Mouse (Mus musculus) cerebellum, adult 9-11 months (tissue): ENCODE data around the gene Tomm40.

Experiments used
- DNase-seq: peaks from one replicate; pipeline ENCODE4 v3.0.0; 2022

Gene Tomm40

DNA sequence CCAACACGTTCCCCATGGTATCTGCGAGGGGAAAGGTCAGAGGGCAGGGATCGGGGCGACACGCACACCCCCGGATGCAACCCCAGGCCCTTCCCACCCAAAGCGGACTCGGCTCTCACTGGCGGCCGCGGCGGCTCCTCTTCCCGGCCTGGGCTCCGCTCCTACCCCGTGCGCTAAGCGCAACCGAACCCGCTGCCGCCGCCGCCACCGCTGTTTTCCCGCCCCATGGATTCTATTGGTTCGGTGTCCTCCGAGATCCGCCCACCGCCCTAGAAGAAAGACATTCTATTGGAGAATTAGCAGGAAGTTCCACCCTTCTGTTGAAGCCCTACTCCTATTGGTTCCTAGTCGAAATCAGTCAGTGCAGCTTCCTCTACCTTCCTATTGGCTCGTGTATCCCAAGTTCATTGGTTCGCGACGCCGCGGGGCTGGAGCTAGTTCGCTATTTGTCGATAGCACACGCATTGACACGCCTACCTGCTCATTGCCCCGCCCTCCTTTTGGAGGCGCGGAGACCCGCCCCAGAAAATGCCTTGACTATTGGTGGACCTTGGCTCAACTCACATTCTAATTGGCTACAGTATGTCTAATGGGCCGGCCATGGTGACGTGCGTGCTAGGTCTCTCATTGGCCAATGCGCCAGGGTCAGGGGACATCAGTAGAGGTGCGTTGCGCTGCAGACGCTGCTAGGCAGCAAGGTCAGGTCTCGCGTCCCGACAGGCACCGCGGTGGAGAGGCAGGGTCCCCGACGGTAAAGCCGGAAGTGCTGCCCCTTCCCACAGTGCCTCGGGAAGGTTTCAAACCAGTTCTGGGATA, at the start of gene Tomm40:
Tomm40 (minus strand) TSS at position 200 of the 816 bp plus-strand sequence.
- peak; percentile 100 for DNase-seq

DNA sequence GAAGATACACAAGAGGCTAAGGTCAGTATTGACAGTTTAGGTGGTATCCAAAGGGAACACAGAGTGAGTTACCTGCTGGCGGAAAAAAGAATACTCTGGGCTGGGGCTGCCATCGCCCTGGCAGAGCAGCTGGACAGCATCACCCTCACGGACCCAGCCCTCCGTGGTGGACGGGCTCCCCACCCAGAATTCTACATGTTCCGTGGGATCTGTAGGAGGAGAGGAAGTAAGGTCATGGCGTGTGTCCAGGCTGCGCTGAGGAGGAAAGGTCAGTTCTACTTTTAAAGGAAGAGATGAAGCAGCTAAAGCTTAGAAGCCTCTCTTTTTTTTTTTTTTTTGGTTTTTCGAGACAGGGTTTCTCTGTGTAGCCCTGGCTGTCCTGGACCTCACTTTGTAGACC, 49.3 kb upstream of the Tomm40 start:
- no peak for DNase-seq

DNA sequence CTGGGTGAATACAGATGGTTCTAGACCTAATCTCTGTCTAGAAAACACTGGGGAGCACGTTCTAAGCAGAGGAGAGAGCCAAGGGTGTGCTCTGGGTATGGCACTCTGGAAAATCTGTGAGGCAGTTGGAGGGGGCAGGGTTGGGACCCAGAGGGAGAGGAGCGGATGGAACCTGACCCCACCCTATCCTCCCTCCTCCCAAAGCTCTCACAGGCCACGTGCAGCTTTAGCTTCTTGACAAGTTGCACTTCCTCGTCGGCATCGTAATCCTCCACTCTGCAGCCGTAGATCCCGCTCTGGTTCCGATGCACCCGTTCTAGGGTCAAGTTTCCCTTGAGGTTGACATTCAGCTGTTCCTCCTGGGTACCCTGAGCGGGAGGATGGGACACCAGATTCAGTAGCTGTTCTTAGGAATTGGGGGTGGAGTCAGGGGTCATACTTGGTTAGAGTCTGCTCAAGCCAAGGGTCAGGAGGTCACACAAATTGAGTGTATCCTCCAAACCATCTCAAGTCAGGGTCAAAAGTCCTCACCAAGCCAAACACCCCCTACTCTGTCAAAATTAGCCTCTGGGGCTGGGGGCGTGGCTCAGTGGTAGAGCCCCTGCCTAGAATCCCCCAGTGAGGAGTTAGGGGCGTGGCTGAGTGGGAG, 48.7 kb upstream of the Tomm40 start:
- no peak for DNase-seq

GRCm38 (mm10) chr7:19762283-19762682, 47.0 kb upstream of the Tomm40 start:
- no peak for DNase-seq

GRCm38 (mm10) chr7:19760021-19760420, 44.8 kb upstream of the Tomm40 start:
- no peak for DNase-seq

GRCm38 (mm10) chr7:19758623-19759022, 43.4 kb upstream of the Tomm40 start:
- no peak for DNase-seq

GRCm38 (mm10) chr7:19755851-19756786, 40.9 kb upstream of the Tomm40 start:
- DNase-seq: no peak

DNA sequence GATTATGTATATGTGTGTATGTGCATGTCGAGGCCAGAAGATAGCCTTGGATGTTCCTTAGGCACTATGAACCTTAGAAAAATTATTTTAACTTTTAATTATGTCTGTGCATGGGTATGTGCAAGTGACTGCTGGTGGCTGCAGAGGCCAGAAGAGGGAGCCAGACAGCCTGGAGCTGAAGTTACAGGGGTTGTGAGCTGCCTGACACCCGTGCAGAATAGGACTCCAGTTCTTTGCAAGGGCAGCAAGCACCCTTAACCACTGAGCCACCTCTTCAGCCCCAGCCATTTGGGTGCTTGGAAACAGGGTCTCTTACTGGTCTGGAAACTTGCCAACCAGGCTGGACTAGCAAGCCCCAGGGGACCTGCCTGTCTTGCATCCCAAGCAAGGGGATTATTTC, 39.8 kb upstream of the Tomm40 start:
- no peak for DNase-seq

DNA sequence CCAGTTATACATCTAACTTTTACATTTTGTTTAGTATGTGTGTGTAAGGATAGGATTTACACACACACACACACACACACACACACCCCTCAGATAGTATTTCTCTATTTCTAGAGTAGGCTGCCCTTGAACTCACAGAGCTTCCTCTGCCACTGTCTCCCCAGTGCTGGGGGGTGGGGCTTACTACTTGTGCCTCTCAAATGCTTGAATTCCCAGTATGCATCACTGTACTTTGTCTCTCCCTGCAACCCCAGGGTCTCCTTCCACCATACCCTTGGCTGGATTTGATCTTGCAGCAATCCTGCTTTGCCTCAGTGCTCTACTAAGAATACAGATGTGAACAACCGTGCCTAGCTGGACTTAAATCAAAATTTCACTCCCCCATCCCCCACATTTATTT, 38.8 kb upstream of the Tomm40 start:
- DNase-seq: no peak

DNA sequence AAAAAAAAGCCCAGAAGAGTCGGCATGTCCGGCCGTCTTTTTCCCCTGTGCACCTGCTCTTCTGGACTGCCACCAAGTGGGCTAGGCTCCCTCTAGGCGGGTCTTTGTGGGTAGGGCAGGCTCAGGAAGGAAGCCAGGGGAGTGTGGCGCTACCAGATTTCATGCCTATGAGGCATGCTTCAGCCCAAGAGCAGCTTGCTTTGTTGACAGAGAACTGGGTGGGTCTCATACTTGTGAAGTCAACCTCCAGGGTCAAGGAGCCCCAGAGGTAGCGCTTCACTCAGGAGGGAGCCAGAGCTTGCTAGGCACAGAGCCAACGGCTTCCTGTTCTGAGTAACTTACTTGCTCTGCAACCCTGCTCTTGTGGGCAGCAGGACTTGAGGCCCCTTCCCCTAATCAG, 38.3 kb upstream of the Tomm40 start:
- DNase-seq: no peak

- DNase-seq: no peak
These were observed 37.4 kb upstream of the Tomm40 start for GRCm38 (mm10) chr7:19752652-19753051.

GRCm38 (mm10) chr7:19751070-19751383, 35.8 kb upstream of the Tomm40 start:
- no peak for DNase-seq

- DNase-seq: peak; percentile 57
These were observed 35.2 kb upstream of the Tomm40 start, which contains the start of gene Nectin2 for GRCm38 (mm10) chr7:19750217-19751069. TSS of gene Nectin2 (minus strand) at chr7:19750483.

DNA sequence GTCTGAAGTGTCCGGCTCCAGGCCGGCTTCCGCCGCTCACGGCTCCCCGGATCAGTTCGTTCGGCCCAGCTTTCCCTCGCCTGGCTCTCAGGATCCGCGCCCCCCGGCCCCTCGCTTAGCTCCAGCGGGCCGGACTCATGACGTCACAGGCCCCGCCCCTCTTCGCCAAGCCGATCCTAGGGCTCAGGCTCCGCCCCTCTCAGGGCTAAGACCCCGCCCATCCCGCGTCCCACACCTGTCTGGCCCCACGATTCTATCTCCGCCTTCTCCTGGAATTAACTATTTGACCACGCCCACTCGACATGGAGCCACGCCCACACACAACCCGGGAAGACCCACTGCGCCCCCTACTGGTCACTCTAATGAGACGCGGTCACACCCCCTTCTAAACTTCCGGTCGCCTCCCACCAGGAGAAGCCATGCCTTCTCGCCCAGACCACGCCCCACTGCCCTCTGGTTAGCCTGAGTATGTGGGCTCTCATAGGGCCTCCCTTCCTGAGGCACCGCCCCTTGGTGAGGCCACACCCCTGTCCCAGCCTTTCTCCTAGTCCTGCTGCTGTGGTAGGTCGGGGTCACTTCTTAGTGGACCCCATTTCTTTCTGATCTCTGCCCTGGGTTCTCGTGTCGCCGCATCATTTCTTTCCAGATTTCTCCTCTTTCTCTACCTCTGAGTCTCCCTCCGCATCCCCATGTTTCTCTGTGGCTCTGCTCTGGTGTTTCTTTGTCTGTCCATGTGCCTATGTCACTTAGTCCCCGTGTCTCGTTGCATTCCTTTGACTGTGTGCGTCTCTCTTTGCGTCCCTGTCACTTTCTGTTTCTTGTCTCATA, 34.4 kb upstream of the Tomm40 start:
- DNase-seq: peak; percentile 79

- no peak for DNase-seq
These were observed 33.3 kb upstream of the Tomm40 start for GRCm38 (mm10) chr7:19748219-19749195.

DNA sequence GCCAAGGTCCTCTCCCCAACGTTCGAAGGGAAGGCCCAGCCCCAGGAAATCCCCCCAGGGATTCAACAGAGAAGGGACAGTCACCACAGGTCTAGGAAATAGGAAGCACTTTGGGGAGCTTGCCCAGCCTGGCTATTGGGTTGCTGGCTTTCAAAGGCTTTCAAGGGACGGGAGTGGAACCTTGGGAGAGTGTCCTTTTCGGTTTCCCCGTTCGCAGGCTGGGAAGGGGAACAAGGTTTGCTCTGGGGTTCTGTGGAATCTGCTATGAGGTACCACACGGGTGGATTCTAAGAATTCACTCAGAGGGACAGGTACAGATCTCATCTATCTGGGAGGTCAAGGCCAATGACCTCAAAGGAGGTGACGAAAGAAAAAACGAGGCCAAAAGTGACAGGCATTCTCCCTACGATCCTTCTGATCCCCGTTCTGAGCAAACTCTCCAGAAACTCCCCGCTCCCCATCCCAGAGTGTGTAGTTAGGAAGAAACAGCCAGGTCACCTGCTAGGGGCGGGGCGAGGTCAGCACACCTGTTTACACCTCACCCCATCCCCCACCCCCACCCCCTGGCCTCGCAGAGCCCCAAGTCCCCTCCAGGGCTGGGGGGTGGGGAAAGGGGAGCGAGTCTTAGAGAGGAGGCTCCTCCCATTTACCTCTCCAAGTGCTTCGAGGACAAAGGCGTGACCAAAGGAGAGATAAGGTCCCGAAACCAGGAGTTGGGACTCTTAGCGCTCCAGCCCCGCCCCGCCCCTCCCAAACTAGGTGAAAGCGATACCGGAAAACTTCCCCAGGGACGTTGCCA, 32.4 kb upstream of the Tomm40 start:
- no peak for DNase-seq

DNA sequence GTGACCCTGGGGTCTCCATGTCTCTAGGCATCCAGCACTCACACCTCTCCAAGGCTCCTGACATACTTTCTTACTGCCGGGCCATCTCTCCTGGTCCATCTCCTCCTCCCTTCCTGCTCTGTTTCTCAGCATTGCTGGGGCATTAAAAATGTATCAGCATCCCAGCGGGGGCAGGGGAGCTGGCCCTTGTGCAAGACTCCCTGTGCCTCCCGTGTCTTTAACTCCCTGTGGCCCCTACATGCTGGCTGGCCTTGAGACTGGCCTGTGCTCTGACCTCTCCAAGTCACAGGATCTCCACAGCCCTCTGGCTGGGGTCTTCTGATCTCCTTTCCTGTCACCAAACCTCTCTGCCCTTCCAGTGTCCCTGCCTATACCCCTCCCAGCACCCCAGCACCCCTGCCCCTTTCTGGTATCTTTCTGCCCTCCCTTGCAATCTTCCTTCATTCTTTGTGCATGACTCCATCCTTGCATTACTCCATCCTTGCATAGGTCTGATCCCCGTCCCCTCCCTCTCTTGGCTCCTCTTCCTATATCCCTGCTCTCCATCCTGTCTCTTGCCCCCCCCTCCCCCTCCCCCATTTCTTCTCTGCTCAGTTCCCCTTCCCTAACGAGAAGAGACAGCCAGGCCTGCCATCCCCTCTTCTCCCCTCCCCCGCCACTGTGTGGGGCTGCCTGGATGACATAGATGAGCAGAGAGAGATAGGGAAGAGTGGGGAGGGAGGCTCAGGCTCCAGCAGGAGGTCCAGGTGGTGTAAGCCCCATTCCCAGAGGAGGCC, 31.4 kb upstream of the Tomm40 start:
- DNase-seq: no peak

DNA sequence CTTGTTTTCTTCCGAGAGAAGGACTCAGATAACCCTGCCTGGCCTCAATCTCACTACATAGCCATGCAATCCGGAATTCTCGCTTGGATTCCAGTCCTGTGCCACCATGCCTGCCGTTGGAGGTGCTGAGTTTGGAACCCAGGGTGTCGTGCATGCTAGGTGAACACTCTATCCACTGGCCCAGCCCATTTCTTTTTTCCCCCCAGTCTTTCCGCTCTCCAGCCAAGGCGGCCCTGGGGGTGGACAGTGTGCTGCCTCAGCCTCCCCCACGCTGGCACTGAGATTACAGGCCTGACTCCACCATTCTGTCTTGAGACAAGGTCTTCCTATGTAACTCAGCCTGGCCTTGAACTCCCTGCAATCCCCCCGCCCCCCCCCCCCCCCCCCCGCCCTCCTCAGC, 30.7 kb upstream of the Tomm40 start:
- DNase-seq: no peak
